Mouse (Mus musculus): ENCODE measurements around the gene Olfr573-ps1.

GRCm38 (mm10) chr7:102919632-102920031, 22.7 kb downstream of the Olfr573-ps1 start:
- no peak for TF ChIP-seq CTCF (IDR thresholded peaks at IDR 0.05; ENCODE audit: extremely low read depth, insufficient read depth, insufficient read length, insufficient replicate concordance)
- TF ChIP-seq POLR2A (IDR thresholded peaks at IDR 0.05; ENCODE audit: low read depth, low read length), result no peak

All from spleen, adult 2 months (tissue).